Mouse (Mus musculus): ENCODE data around the gene Kcnt1. TPM values are rescaled to one million over a fixed set of nuclear protein-coding genes. Genes with fewer than 3 reads are reported as not detected.

Kcnt1 gene
- 0.13 TPM for polyA plus RNA-seq (2014; fragmentation: Illumina TruSeq; extraction: RNeasy Lipid Tissue Mini Kit (QIAGEN cat#74804); ENCODE audit: low read depth, low replicate concordance)

GRCm38 (mm10) chr2:25863337-25864131, at the start of gene Kcnt1:
Gene Kcnt1, plus strand, starts transcription at chr2:25863734.

GRCm38 (mm10) chr2:25815748-25816147, 47.8 kb upstream of the Kcnt1 start, which contains the start of gene Glt6d1:
Gene Glt6d1, minus strand, starts transcription at chr2:25815848.

GRCm38 (mm10) chr2:25822806-25823205, 40.7 kb upstream of the Kcnt1 start, which contains the start of gene Lcn9:
Gene Lcn9, plus strand, starts transcription at chr2:25823153.

GRCm38 (mm10) chr2:25847226-25847625, 16.3 kb upstream of the Kcnt1 start, which contains the start of gene Sohlh1:
Gene Sohlh1, minus strand, starts transcription at chr2:25847248.

Other genes starting within 250 kb of the Kcnt1 start
- gene Ccdc183, start 246.1 kb upstream of the Kcnt1 start, polyA plus RNA-seq (2014; fragmentation: Illumina TruSeq; extraction: RNeasy Lipid Tissue Mini Kit (QIAGEN cat#74804); ENCODE audit: low read depth, low replicate concordance): not detected
- 3.3 TPM for gene Tmem141, start 241.7 kb upstream of the Kcnt1 start, polyA plus RNA-seq (2014; fragmentation: Illumina TruSeq; extraction: RNeasy Lipid Tissue Mini Kit (QIAGEN cat#74804); ENCODE audit: low read depth, low replicate concordance)
- 7.5 TPM for gene Fcna, start 235.7 kb upstream of the Kcnt1 start, polyA plus RNA-seq (2014; fragmentation: Illumina TruSeq; extraction: RNeasy Lipid Tissue Mini Kit (QIAGEN cat#74804); ENCODE audit: low read depth, low replicate concordance)
- gene Lcn8, start 210.6 kb upstream of the Kcnt1 start, polyA plus RNA-seq (2014; fragmentation: Illumina TruSeq; extraction: RNeasy Lipid Tissue Mini Kit (QIAGEN cat#74804); ENCODE audit: low read depth, low replicate concordance): not detected
- gene Lcn5, start 205.8 kb upstream of the Kcnt1 start, polyA plus RNA-seq (2014; fragmentation: Illumina TruSeq; extraction: RNeasy Lipid Tissue Mini Kit (QIAGEN cat#74804); ENCODE audit: low read depth, low replicate concordance): not detected
- gene Lcn6, start 186.9 kb upstream of the Kcnt1 start, polyA plus RNA-seq (2014; fragmentation: Illumina TruSeq; extraction: RNeasy Lipid Tissue Mini Kit (QIAGEN cat#74804); ENCODE audit: low read depth, low replicate concordance): not detected
- not detected for gene Lcn10, start 181.0 kb upstream of the Kcnt1 start, polyA plus RNA-seq (2014; fragmentation: Illumina TruSeq; extraction: RNeasy Lipid Tissue Mini Kit (QIAGEN cat#74804); ENCODE audit: low read depth, low replicate concordance)
- not detected for gene Obp2a, start 163.7 kb upstream of the Kcnt1 start, polyA plus RNA-seq (2014; fragmentation: Illumina TruSeq; extraction: RNeasy Lipid Tissue Mini Kit (QIAGEN cat#74804); ENCODE audit: low read depth, low replicate concordance)
- gene Bmyc, start 157.0 kb upstream of the Kcnt1 start, polyA plus RNA-seq (2014; fragmentation: Illumina TruSeq; extraction: RNeasy Lipid Tissue Mini Kit (QIAGEN cat#74804); ENCODE audit: low read depth, low replicate concordance): 5.0 TPM
- not detected for gene Obp2b, start 126.7 kb upstream of the Kcnt1 start, polyA plus RNA-seq (2014; fragmentation: Illumina TruSeq; extraction: RNeasy Lipid Tissue Mini Kit (QIAGEN cat#74804); ENCODE audit: low read depth, low replicate concordance)
- gene Lcn3, start 98.2 kb upstream of the Kcnt1 start, polyA plus RNA-seq (2014; fragmentation: Illumina TruSeq; extraction: RNeasy Lipid Tissue Mini Kit (QIAGEN cat#74804); ENCODE audit: low read depth, low replicate concordance): not detected
- not detected for gene Lcn11, start 86.7 kb upstream of the Kcnt1 start, polyA plus RNA-seq (2014; fragmentation: Illumina TruSeq; extraction: RNeasy Lipid Tissue Mini Kit (QIAGEN cat#74804); ENCODE audit: low read depth, low replicate concordance)
- gene Gm13539, start 81.5 kb upstream of the Kcnt1 start, polyA plus RNA-seq (2014; fragmentation: Illumina TruSeq; extraction: RNeasy Lipid Tissue Mini Kit (QIAGEN cat#74804); ENCODE audit: low read depth, low replicate concordance): not detected
- gene Glt6d1, start 47.9 kb upstream of the Kcnt1 start, polyA plus RNA-seq (2014; fragmentation: Illumina TruSeq; extraction: RNeasy Lipid Tissue Mini Kit (QIAGEN cat#74804); ENCODE audit: low read depth, low replicate concordance): not detected
- not detected for gene Lcn9, start 40.6 kb upstream of the Kcnt1 start, polyA plus RNA-seq (2014; fragmentation: Illumina TruSeq; extraction: RNeasy Lipid Tissue Mini Kit (QIAGEN cat#74804); ENCODE audit: low read depth, low replicate concordance)
- not detected for gene Sohlh1, start 16.5 kb upstream of the Kcnt1 start, polyA plus RNA-seq (2014; fragmentation: Illumina TruSeq; extraction: RNeasy Lipid Tissue Mini Kit (QIAGEN cat#74804); ENCODE audit: low read depth, low replicate concordance)
- 7.6 TPM for gene Camsap1, start 119.5 kb downstream of the Kcnt1 start, polyA plus RNA-seq (2014; fragmentation: Illumina TruSeq; extraction: RNeasy Lipid Tissue Mini Kit (QIAGEN cat#74804); ENCODE audit: low read depth, low replicate concordance)
- gene Ubac1, start 158.0 kb downstream of the Kcnt1 start, polyA plus RNA-seq (2014; fragmentation: Illumina TruSeq; extraction: RNeasy Lipid Tissue Mini Kit (QIAGEN cat#74804); ENCODE audit: low read depth, low replicate concordance): 35.6 TPM